Mouse (Mus musculus): ENCODE data around the gene Itgad. TPM values are rescaled to one million over a fixed set of nuclear protein-coding genes. Genes with fewer than 3 reads are reported as not detected.

The Itgad gene
- total RNA-seq (2015), result 1.5 and 3.4 TPM in 2 replicates
- total RNA-seq (2017), result 0.26 and 0.73 TPM in 2 replicates

DNA sequence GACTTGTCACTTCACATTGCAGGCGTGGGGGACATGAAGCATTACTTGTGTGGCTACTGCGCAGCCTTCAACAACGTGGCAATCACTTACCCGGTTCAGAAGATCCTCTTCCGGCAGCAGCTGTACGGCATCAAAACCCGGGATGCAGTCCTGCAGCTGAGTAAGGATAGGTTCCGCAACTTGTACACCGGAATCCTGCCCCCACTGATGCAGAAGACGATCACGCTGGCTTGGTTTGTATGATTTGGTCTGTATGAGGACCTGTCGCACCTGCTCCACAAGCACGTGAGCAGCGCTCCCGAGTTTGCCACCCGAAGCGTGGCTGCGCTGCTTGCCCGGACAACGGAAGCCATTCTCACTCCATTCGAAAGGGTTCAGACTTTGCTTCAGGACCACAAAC lies at the start of gene Itgad:
Itgad (plus strand) TSS at position 301 of the 400 bp plus-strand sequence.
- ATAC-seq (ENCODE audit: poor library complexity, severe bottlenecking), result no peak

- ATAC-seq (ENCODE audit: poor library complexity, severe bottlenecking), result no peak
These were observed 48.9 kb upstream of the Itgad start for GRCm38 (mm10) chr7:128105246-128105645.

- no peak for ATAC-seq (ENCODE audit: poor library complexity, severe bottlenecking)
These were observed 46.7 kb upstream of the Itgad start for GRCm38 (mm10) chr7:128107462-128107861.

DNA sequence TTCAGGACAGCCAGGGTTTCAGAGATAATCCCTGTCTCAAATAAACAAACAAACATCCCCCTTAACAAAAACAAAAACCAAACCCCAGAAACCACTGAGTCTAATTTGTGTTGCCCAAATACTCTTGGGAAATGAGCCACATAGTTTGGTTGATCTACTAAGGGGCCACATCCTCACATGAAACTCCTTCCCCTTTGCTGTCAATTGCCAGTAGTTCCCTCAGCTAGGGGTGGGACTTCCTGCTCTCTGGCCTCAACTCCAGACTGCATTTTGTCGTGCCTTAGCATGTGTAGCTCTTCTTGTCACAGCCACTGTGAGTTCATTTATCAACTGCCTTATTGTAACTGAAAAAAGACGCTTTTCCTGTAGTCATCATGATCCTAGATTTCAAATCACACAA lies 43.9 kb upstream of the Itgad start:
- ATAC-seq (ENCODE audit: poor library complexity, severe bottlenecking), result peak; percentile 56; the same call in 1 of the 2 replicates

GRCm38 (mm10) chr7:128112131-128112530 lies 42.0 kb upstream of the Itgad start:
- ATAC-seq (ENCODE audit: poor library complexity, severe bottlenecking), result no peak

GRCm38 (mm10) chr7:128114371-128115105 lies 39.6 kb upstream of the Itgad start:
- ATAC-seq (ENCODE audit: poor library complexity, severe bottlenecking), result no peak

- no peak for ATAC-seq (ENCODE audit: poor library complexity, severe bottlenecking)
These were observed 38.8 kb upstream of the Itgad start for GRCm38 (mm10) chr7:128115211-128115958.

DNA sequence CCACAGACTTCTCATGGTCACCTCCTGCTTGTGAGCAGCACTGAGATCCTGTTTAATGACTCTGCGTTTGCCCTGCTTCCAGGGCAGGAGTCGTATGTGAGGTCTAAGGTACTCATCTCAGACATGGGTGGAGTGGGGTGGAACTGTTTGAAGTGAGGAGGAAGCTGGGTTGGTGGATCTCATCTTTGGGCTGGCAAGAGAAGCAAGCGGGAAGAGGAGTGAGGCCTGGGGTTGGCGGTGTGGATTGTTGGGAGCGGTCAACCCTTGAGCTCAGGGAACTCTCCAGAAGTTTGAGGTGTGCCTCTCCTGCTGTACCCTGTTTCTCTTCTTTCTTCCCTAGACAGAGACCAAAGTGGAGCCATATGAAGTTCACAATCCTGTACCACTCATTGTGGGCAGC lies 37.8 kb upstream of the Itgad start:
- no peak for ATAC-seq (ENCODE audit: poor library complexity, severe bottlenecking)

- ATAC-seq (ENCODE audit: poor library complexity, severe bottlenecking), result no peak; the same call in 1 of the 2 replicates
These were observed 34.3 kb upstream of the Itgad start for GRCm38 (mm10) chr7:128119726-128120490.

- 0 out of 2 replicates have a peak, but pooled peaks have one; percentile 19 for ATAC-seq (ENCODE audit: poor library complexity, severe bottlenecking)
These were observed 25.1 kb upstream of the Itgad start, which contains the start of gene Itgax for GRCm38 (mm10) chr7:128128741-128129720. TSS of gene Itgax (plus strand) at chr7:128129547.

DNA sequence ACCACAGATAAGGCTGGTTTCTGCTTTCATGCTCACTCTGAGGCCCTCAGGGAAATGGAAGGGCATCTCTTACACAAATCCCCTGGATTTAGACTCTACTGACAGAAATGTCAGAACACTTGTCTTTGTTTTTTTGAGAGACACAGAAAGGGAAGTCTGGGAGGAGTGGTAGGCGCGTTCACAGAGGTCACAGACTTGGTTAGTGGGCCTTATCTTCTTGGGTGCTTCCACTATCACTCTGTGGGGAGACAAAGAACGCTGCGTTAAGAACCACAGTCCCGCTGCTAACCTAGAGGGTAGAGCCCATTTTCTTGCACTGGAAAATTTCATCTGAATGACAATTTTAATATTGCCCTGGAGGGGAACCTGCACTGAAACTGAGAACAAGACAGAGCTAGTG lies 22.0 kb upstream of the Itgad start:
- ATAC-seq (ENCODE audit: poor library complexity, severe bottlenecking), result no peak

- peak; percentile 86 for ATAC-seq (ENCODE audit: poor library complexity, severe bottlenecking)
These were observed 20.6 kb upstream of the Itgad start for GRCm38 (mm10) chr7:128133596-128133995.

- no peak for ATAC-seq (ENCODE audit: poor library complexity, severe bottlenecking)
These were observed 17.2 kb upstream of the Itgad start for GRCm38 (mm10) chr7:128136927-128137326.

DNA sequence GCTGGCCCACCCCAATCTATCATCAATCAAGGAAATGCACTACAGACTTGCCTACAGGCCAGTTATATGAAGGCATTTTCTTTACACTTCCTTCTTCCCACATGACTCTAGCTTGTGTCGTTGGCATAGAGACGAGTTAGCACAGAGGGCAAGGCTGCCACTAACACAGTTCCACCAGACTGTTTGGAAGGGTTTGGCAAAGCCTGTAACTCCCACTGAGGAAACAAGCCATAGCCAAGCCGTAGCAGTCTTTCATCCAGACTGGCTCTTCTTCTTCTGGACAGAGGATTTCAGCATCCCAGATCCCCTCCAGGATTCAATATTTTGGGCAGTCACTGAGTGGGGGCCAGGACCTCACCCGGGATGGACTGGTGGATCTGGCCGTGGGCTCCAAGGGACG lies 14.6 kb upstream of the Itgad start:
- no peak for ATAC-seq (ENCODE audit: poor library complexity, severe bottlenecking)

GRCm38 (mm10) chr7:128150970-128151369 lies 3.2 kb upstream of the Itgad start:
- ATAC-seq (ENCODE audit: poor library complexity, severe bottlenecking), result no peak

DNA sequence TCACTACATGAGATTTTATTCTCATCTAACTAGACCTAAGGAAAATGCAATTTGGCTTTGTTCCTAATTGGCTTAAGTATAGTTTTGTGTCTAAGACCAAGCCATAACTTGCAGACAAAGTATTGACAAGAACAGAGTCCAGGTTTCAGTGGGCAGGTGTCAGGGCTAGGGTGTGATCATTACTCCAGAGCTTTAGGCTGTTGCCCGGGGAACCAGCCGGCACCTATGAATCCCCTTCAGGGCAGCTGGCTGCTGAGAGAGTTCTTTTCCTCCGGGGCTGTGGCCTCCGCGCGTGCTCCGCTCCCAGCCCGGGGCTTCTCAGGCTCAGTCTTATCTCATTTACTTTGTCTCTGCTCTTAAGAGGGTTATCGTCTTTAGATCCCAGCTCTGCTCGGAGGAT lies 748 bp downstream of the Itgad start:
- ATAC-seq (ENCODE audit: poor library complexity, severe bottlenecking), result no peak

GRCm38 (mm10) chr7:128158688-128159354 lies 4.6 kb downstream of the Itgad start:
- ATAC-seq (ENCODE audit: poor library complexity, severe bottlenecking), result peak; percentile 49; the same call in 1 of the 2 replicates

- ATAC-seq (ENCODE audit: poor library complexity, severe bottlenecking), result no peak
These were observed 9.8 kb downstream of the Itgad start for GRCm38 (mm10) chr7:128164001-128164400.

GRCm38 (mm10) chr7:128166391-128166790 lies 12.2 kb downstream of the Itgad start:
- no peak for ATAC-seq (ENCODE audit: poor library complexity, severe bottlenecking)
